Mouse (Mus musculus) CD4-positive, CD25-positive, alpha-beta regulatory T cell, adult 9 weeks (primary cell): ENCODE results near the gene Ndufs4. TPM values are rescaled to one million over a fixed set of nuclear protein-coding genes. Genes with fewer than 3 reads are reported as not detected.

ENCODE experiments used
- polyA plus RNA-seq: library from polyadenylated mRNA; unstranded; fragments of 100-300 nt; shearing (Covaris generic); gene quantifications from one replicate; pipeline ENCODE4 v1.2.1, GENCODE M21; 2017

Gene Ndufs4
- polyA plus RNA-seq, result 219 TPM

GRCm38 (mm10) chr13:114388211-114388965, at the start of gene Ndufs4:
Gene Ndufs4 (minus strand): TSS chr13:114388258.

Other genes with a start within 250 kb of the Ndufs4 start
- 0.17 TPM for gene Fst, start 70.7 kb upstream of the Ndufs4 start, polyA plus RNA-seq